Mouse (Mus musculus) limb, embryonic 12.5 days (tissue): ENCODE measurements around the gene Eml6. TPM values are rescaled to one million over a fixed set of nuclear protein-coding genes. Genes with fewer than 3 reads are reported as not detected.

Source experiments
- ATAC-seq: fragments of 200-750 bp; cut with Nextera tagmentation; 2 replicates; pipeline ENCODE4 v1.8.0; 2017; ENCODE audit warnings: low read depth, moderate TSS enrichment; ENCODE audit not compliant: insufficient number of reproducible peaks, insufficient read depth, low FRiP score, low TSS enrichment
- H3K27ac ChIP-seq: fragments of 300-500 bp; sonication (generic); 2 replicates; pipeline ENCODE4 v1.5.1; 2016; ENCODE audit warnings: mild to moderate bottlenecking, moderate library complexity
- H3K27me3 ChIP-seq: fragments of 300-500 bp; sonication (generic); 2 replicates; pipeline ENCODE4 v1.6.1; 2016; ENCODE audit warnings: mild to moderate bottlenecking, moderate library complexity
- H3K36me3 ChIP-seq: fragments of 300-500 bp; sonication (generic); 2 replicates; pipeline ENCODE4 v1.6.1; 2016; ENCODE audit warnings: mild to moderate bottlenecking, moderate library complexity
- H3K4me1 ChIP-seq: fragments of 300-500 bp; sonication (generic); replicated peaks from 2 replicates; pipeline ENCODE4 v1.6.1; 2016
- H3K4me2 ChIP-seq: fragments of 300-500 bp; sonication (generic); 2 replicates; pipeline ENCODE4 v1.6.1; 2016; ENCODE audit warnings: mild to moderate bottlenecking, moderate library complexity
- H3K4me3 ChIP-seq: fragments of 300-500 bp; sonication (generic); replicated peaks from 2 replicates; pipeline ENCODE4 v1.5.1; 2016; ENCODE audit warnings: mild to moderate bottlenecking
- H3K9ac ChIP-seq: fragments of 300-500 bp; sonication (generic); replicated peaks from 2 replicates; pipeline ENCODE4 v1.6.1; 2016; ENCODE audit warnings: mild to moderate bottlenecking, moderate library complexity
- H3K9me3 ChIP-seq: fragments of 300-500 bp; sonication (generic); 2 replicates; pipeline ENCODE4 v1.6.1; 2016; ENCODE audit warnings: mild to moderate bottlenecking, moderate library complexity
- WGBS: fragments of 180-500 bp; shearing (Covaris S2); methylation state at CpG from one replicate; pipeline ENCODE4 v1.1.7; 2016; 5-methylcytosine and 5-hydroxymethylcytosine counted together
- polyA plus RNA-seq: library from polyadenylated mRNA; unstranded; fragments of >200 nt; fragmentation: Nextera tagmentation; extraction: Ambion mirVana; gene quantifications from 2 replicates; pipeline ENCODE4 v1.2.1, GENCODE M21; 2016

Eml6 gene
- polyA plus RNA-seq, 1 experiment from 2014 or later = 1.4 TPM

GRCm38 (mm10) chr11:29812475-29812874, 213.4 kb downstream of the Eml6 start:
- Histone ChIP-seq H3K27me3 (no peaks in the 10 kb centered on the region), H3K4me1 (no peaks in the 10 kb centered on the region), H3K4me2 (no peak overlapping the region), H3K9ac (no peak overlapping the region), H3K4me3 (no peak overlapping the region), H3K27ac (no peak overlapping the region), H3K36me3 (no peaks in the 10 kb centered on the region), H3K9me3 (no peaks in the 10 kb centered on the region)
- no peak for ATAC-seq
- WGBS = 54% methylated on average over 3 of the region's 3 CpGs

- Histone ChIP-seq H3K27ac (no peak overlapping the region), H3K4me1 (no peaks in the 10 kb centered on the region), H3K36me3 (no peaks in the 10 kb centered on the region), H3K4me3 (no peak overlapping the region), H3K4me2 (no peak overlapping the region), H3K27me3 (no peaks in the 10 kb centered on the region), H3K9ac (no peak overlapping the region), H3K9me3 (no peaks in the 10 kb centered on the region)
- 85% methylated on average over 3 of the region's 3 CpGs for WGBS
- no peak for ATAC-seq
Observed at GRCm38 (mm10) chr11:29810324-29810723, 215.5 kb downstream of the Eml6 start.

- Histone ChIP-seq H3K9ac (no peak overlapping the region), H3K27ac (no peak overlapping the region), H3K4me3 (no peak overlapping the region), H3K9me3 (no peaks in the 10 kb centered on the region), H3K4me1 (no peaks in the 10 kb centered on the region), H3K4me2 (no peak overlapping the region), H3K36me3 (no peaks in the 10 kb centered on the region), H3K27me3 (no peaks in the 10 kb centered on the region)
- ATAC-seq = no peak
- WGBS = 81% methylated on average over 7 of the region's 7 CpGs
Observed at GRCm38 (mm10) chr11:29808981-29809589, 216.7 kb downstream of the Eml6 start.

- ATAC-seq = peak; percentile 76; the same call in 1 of the 2 replicates
- no peaks in the 10 kb centered on the region for H3K4me1 ChIP-seq
- no peaks in the 10 kb centered on the region for H3K9me3 ChIP-seq
- no peak overlapping the region for H3K4me3 ChIP-seq
- H3K36me3 ChIP-seq = no peaks in the 10 kb centered on the region
- WGBS = 42% methylated on average over 9 of the region's 9 CpGs
- H3K27ac ChIP-seq = no peak overlapping the region
- no peaks in the 10 kb centered on the region for H3K27me3 ChIP-seq
- no peak overlapping the region for H3K9ac ChIP-seq
- H3K4me2 ChIP-seq = no peak overlapping the region
Observed at GRCm38 (mm10) chr11:29808173-29808980, 217.5 kb downstream of the Eml6 start.

- Histone ChIP-seq H3K9ac (no peak overlapping the region), H3K9me3 (no peaks in the 10 kb centered on the region), H3K4me3 (no peak overlapping the region), H3K27ac (no peak overlapping the region), H3K4me1 (no peaks in the 10 kb centered on the region), H3K36me3 (no peaks in the 10 kb centered on the region), H3K4me2 (no peak overlapping the region), H3K27me3 (no peaks in the 10 kb centered on the region)
- ATAC-seq = no peak
- WGBS = 82% methylated on average over 5 of the region's 5 CpGs
Observed at GRCm38 (mm10) chr11:29807325-29807724, 218.5 kb downstream of the Eml6 start.

GRCm38 (mm10) chr11:29801432-29802427, 224.1 kb downstream of the Eml6 start:
- Histone ChIP-seq H3K27ac (no peak overlapping the region), H3K4me2 (no peak overlapping the region), H3K9ac (no peak overlapping the region), H3K4me3 (no peak overlapping the region), H3K27me3 (no peaks in the 10 kb centered on the region), H3K36me3 (no peaks in the 10 kb centered on the region), H3K9me3 (no peaks in the 10 kb centered on the region), H3K4me1 (no peaks in the 10 kb centered on the region)
- WGBS = 83% methylated on average over 2 of the region's 2 CpGs
- no peak for ATAC-seq

GRCm38 (mm10) chr11:29799839-29800238, 226.0 kb downstream of the Eml6 start:
- no peak for ATAC-seq
- 71% methylated on average over 1 of the region's 1 CpGs for WGBS
- Histone ChIP-seq H3K4me2 (no peak overlapping the region), H3K9me3 (no peaks in the 10 kb centered on the region), H3K27ac (no peak overlapping the region), H3K36me3 (no peaks in the 10 kb centered on the region), H3K9ac (no peak overlapping the region), H3K4me1 (peaks cover 3% of the 10 kb centered on the region; the same call in 1 of the 2 replicates), H3K4me3 (no peak overlapping the region), H3K27me3 (no peaks in the 10 kb centered on the region)

- Histone ChIP-seq H3K27ac (no peak overlapping the region), H3K9me3 (no peaks in the 10 kb centered on the region), H3K27me3 (no peaks in the 10 kb centered on the region), H3K4me2 (no peak overlapping the region), H3K36me3 (no peaks in the 10 kb centered on the region), H3K4me1 (peaks cover 11% of the 10 kb centered on the region; the same call in 1 of the 2 replicates), H3K9ac (no peak overlapping the region), H3K4me3 (no peak overlapping the region)
- ATAC-seq = no peak
- WGBS = 81% methylated on average over 6 of the region's 6 CpGs
Observed at GRCm38 (mm10) chr11:29795106-29795505, 230.7 kb downstream of the Eml6 start.

GRCm38 (mm10) chr11:29794475-29794874, 231.4 kb downstream of the Eml6 start:
- peaks cover 11% of the 10 kb centered on the region; the same call in 1 of the 2 replicates for H3K4me1 ChIP-seq
- 48% methylated on average over 2 of the region's 2 CpGs for WGBS
- no peak overlapping the region for H3K9ac ChIP-seq
- no peak overlapping the region for H3K4me3 ChIP-seq
- no peak overlapping the region for H3K4me2 ChIP-seq
- no peaks in the 10 kb centered on the region for H3K27me3 ChIP-seq
- no peaks in the 10 kb centered on the region for H3K9me3 ChIP-seq
- H3K27ac ChIP-seq = no peak overlapping the region
- ATAC-seq = no peak
- H3K36me3 ChIP-seq = no peaks in the 10 kb centered on the region

GRCm38 (mm10) chr11:29790796-29791195, 235.0 kb downstream of the Eml6 start:
- Histone ChIP-seq H3K27ac (no peak overlapping the region), H3K4me2 (no peak overlapping the region), H3K27me3 (no peaks in the 10 kb centered on the region), H3K4me1 (peaks cover 15% of the 10 kb centered on the region; the same call in 1 of the 2 replicates), H3K4me3 (no peak overlapping the region), H3K9me3 (no peaks in the 10 kb centered on the region), H3K9ac (no peak overlapping the region), H3K36me3 (no peaks in the 10 kb centered on the region)
- ATAC-seq = no peak
- WGBS = 83% methylated on average over 2 of the region's 2 CpGs
